Mouse (Mus musculus) liver, embryonic 12.5 days (tissue): ENCODE measurements around the gene Zfp108. TPM values are rescaled to one million over a fixed set of nuclear protein-coding genes. Genes with fewer than 3 reads are reported as not detected.

Source experiments
- ATAC-seq: fragments of 200-750 bp; cut with Nextera tagmentation; 2 replicates; pipeline ENCODE4 v1.8.0; 2017; ENCODE audit warnings: moderate number of reproducible peaks, mild to moderate bottlenecking, moderate library complexity
- H3K27ac ChIP-seq: fragments of 300-500 bp; sonication (generic); 2 replicates; pipeline ENCODE4 v1.5.1; 2016; ENCODE audit warnings: mild to moderate bottlenecking
- H3K27me3 ChIP-seq: fragments of 300-500 bp; sonication (generic); replicated peaks from 2 replicates; pipeline ENCODE4 v1.6.1; 2016; ENCODE audit warnings: mild to moderate bottlenecking, moderate library complexity
- H3K36me3 ChIP-seq: fragments of 300-500 bp; sonication (generic); 2 replicates; pipeline ENCODE4 v1.6.1; 2016; ENCODE audit warnings: mild to moderate bottlenecking, moderate library complexity
- H3K4me1 ChIP-seq: fragments of 300-500 bp; sonication (generic); 2 replicates; pipeline ENCODE4 v1.6.1; 2016
- H3K4me2 ChIP-seq: fragments of 300-500 bp; sonication (generic); 2 replicates; pipeline ENCODE4 v1.6.1; 2016; ENCODE audit warnings: mild to moderate bottlenecking, moderate library complexity
- H3K4me3 ChIP-seq: fragments of 300-500 bp; sonication (generic); 2 replicates; pipeline ENCODE4 v1.5.1; 2016; ENCODE audit warnings: mild to moderate bottlenecking, moderate library complexity
- H3K9ac ChIP-seq: fragments of 300-500 bp; sonication (generic); 2 replicates; pipeline ENCODE4 v1.6.1; 2016; ENCODE audit warnings: mild to moderate bottlenecking, moderate library complexity
- H3K9me3 ChIP-seq: fragments of 300-500 bp; sonication (generic); replicated peaks from 2 replicates; pipeline ENCODE4 v1.6.1; 2016; ENCODE audit warnings: mild to moderate bottlenecking, moderate library complexity
- WGBS: fragments of 180-500 bp; shearing (Covaris S2); methylation state at CpG from one replicate; pipeline ENCODE4 v1.1.7; 2016; ENCODE audit not compliant: insufficient replicate concordance; 5-methylcytosine and 5-hydroxymethylcytosine counted together
- polyA plus RNA-seq: library from polyadenylated mRNA; unstranded; fragments of >200 nt; fragmentation: Nextera tagmentation; extraction: Ambion mirVana; gene quantifications from 2 replicates; pipeline ENCODE4 v1.2.1, GENCODE M21; 2016

Gene Zfp108
- polyA plus RNA-seq, 1 experiment from 2014 or later, result 0.56 TPM

GRCm38 (mm10) chr7:24287670-24288069 lies 33.1 kb downstream of the Zfp108 start:
- Histone ChIP-seq H3K9me3 (no peaks in the 10 kb centered on the region), H3K36me3 (peaks cover 32% of the 10 kb centered on the region), H3K4me1 (no peaks in the 10 kb centered on the region), H3K9ac (no peak overlapping the region), H3K4me2 (no peak overlapping the region), H3K27me3 (0 out of 2 replicates have a peak, but pooled peaks cover 3% of the 10 kb centered on the region), H3K27ac (no peak overlapping the region), H3K4me3 (no peak overlapping the region)
- ATAC-seq, result no peak
- 70% methylated on average over 5 of the region's 5 CpGs for WGBS

- ATAC-seq, result no peak
- Histone ChIP-seq H3K4me3 (no peak overlapping the region), H3K9ac (no peak overlapping the region), H3K4me1 (peaks cover 5% of the 10 kb centered on the region), H3K4me2 (no peak overlapping the region), H3K27me3 (no peaks in the 10 kb centered on the region), H3K9me3 (no peaks in the 10 kb centered on the region), H3K27ac (no peak overlapping the region), H3K36me3 (peaks cover 40% of the 10 kb centered on the region)
- 75% methylated on average over 6 of the region's 6 CpGs for WGBS
Measured at GRCm38 (mm10) chr7:24288512-24288911, 33.9 kb downstream of the Zfp108 start.

GRCm38 (mm10) chr7:24290106-24290693 lies 35.6 kb downstream of the Zfp108 start:
- H3K36me3 ChIP-seq, result peaks cover 56% of the 10 kb centered on the region
- no peak for ATAC-seq
- peaks cover 12% of the 10 kb centered on the region for H3K4me1 ChIP-seq
- H3K4me3 ChIP-seq, result no peak overlapping the region
- H3K27me3 ChIP-seq, result no peaks in the 10 kb centered on the region
- no peak overlapping the region for H3K27ac ChIP-seq
- H3K4me2 ChIP-seq, result no peak overlapping the region
- no peaks in the 10 kb centered on the region for H3K9me3 ChIP-seq
- WGBS, result 82% methylated on average over 4 of the region's 4 CpGs
- no peak overlapping the region for H3K9ac ChIP-seq

- no peaks in the 10 kb centered on the region for H3K27me3 ChIP-seq
- ATAC-seq, result no peak
- no peak overlapping the region for H3K27ac ChIP-seq
- peaks cover 12% of the 10 kb centered on the region for H3K4me1 ChIP-seq
- H3K36me3 ChIP-seq, result peaks cover 69% of the 10 kb centered on the region
- no peak overlapping the region for H3K4me3 ChIP-seq
- H3K9me3 ChIP-seq, result no peaks in the 10 kb centered on the region
- no peak overlapping the region for H3K9ac ChIP-seq
- H3K4me2 ChIP-seq, result no peak overlapping the region
- 81% methylated on average over 27 of the region's 27 CpGs for WGBS
Measured at GRCm38 (mm10) chr7:24291387-24292090, 36.9 kb downstream of the Zfp108 start.

GRCm38 (mm10) chr7:24293061-24293851 lies 38.7 kb downstream of the Zfp108 start:
- Histone ChIP-seq H3K9ac (peak overlapping the region; percentile 27; the same call in 1 of the 2 replicates), H3K4me2 (peak overlapping the region; percentile 13; the same call in 1 of the 2 replicates), H3K9me3 (no peaks in the 10 kb centered on the region), H3K27me3 (no peaks in the 10 kb centered on the region), H3K36me3 (peaks cover 76% of the 10 kb centered on the region), H3K27ac (no peak overlapping the region), H3K4me3 (no peak overlapping the region), H3K4me1 (peaks cover 15% of the 10 kb centered on the region)
- ATAC-seq, result peak; percentile 71
- WGBS, result 74% methylated on average over 12 of the region's 12 CpGs

GRCm38 (mm10) chr7:24294763-24295162 lies 40.2 kb downstream of the Zfp108 start:
- no peaks in the 10 kb centered on the region for H3K9me3 ChIP-seq
- H3K36me3 ChIP-seq, result peaks cover 73% of the 10 kb centered on the region
- no peak overlapping the region for H3K4me3 ChIP-seq
- no peak for ATAC-seq
- H3K27me3 ChIP-seq, result no peaks in the 10 kb centered on the region
- 88% methylated on average over 4 of the region's 4 CpGs for WGBS
- peaks cover 24% of the 10 kb centered on the region for H3K4me1 ChIP-seq
- no peak overlapping the region for H3K9ac ChIP-seq
- H3K4me2 ChIP-seq, result no peak overlapping the region
- no peak overlapping the region for H3K27ac ChIP-seq

GRCm38 (mm10) chr7:24295376-24295775 lies 40.8 kb downstream of the Zfp108 start:
- ATAC-seq, result no peak
- no peak overlapping the region for H3K4me3 ChIP-seq
- no peak overlapping the region for H3K27ac ChIP-seq
- H3K4me1 ChIP-seq, result peaks cover 29% of the 10 kb centered on the region
- H3K27me3 ChIP-seq, result no peaks in the 10 kb centered on the region
- peaks cover 67% of the 10 kb centered on the region for H3K36me3 ChIP-seq
- WGBS, result 87% methylated on average over 7 of the region's 7 CpGs
- no peaks in the 10 kb centered on the region for H3K9me3 ChIP-seq
- H3K9ac ChIP-seq, result no peak overlapping the region
- no peak overlapping the region for H3K4me2 ChIP-seq

- Histone ChIP-seq H3K9me3 (no peaks in the 10 kb centered on the region), H3K27me3 (no peaks in the 10 kb centered on the region), H3K9ac (no peak overlapping the region), H3K4me3 (no peak overlapping the region), H3K27ac (no peak overlapping the region), H3K4me2 (no peak overlapping the region), H3K4me1 (peaks cover 37% of the 10 kb centered on the region), H3K36me3 (peaks cover 57% of the 10 kb centered on the region)
- no peak for ATAC-seq
- 80% methylated on average over 7 of the region's 7 CpGs for WGBS
Measured at GRCm38 (mm10) chr7:24296386-24296785, 41.8 kb downstream of the Zfp108 start.

GRCm38 (mm10) chr7:24297361-24298095 lies 42.9 kb downstream of the Zfp108 start:
- Histone ChIP-seq H3K36me3 (peaks cover 54% of the 10 kb centered on the region), H3K4me3 (no peak overlapping the region), H3K9ac (no peak overlapping the region), H3K27ac (no peak overlapping the region), H3K27me3 (no peaks in the 10 kb centered on the region), H3K9me3 (no peaks in the 10 kb centered on the region), H3K4me1 (peaks cover 37% of the 10 kb centered on the region), H3K4me2 (no peak overlapping the region)
- 83% methylated on average over 15 of the region's 15 CpGs for WGBS
- ATAC-seq, result no peak

GRCm38 (mm10) chr7:24298635-24298972 lies 44.0 kb downstream of the Zfp108 start:
- H3K36me3 ChIP-seq, result peaks cover 54% of the 10 kb centered on the region
- 4% methylated on average over 12 of the region's 12 CpGs for WGBS
- no peaks in the 10 kb centered on the region for H3K9me3 ChIP-seq
- peak overlapping the region; percentile 76 for H3K9ac ChIP-seq
- H3K4me3 ChIP-seq, result peak overlapping the region; percentile 74
- peak overlapping the region; percentile 67 for H3K27ac ChIP-seq
- ATAC-seq, result no peak
- H3K27me3 ChIP-seq, result no peaks in the 10 kb centered on the region
- peaks cover 30% of the 10 kb centered on the region for H3K4me1 ChIP-seq
- H3K4me2 ChIP-seq, result peak overlapping the region; percentile 96

GRCm38 (mm10) chr7:24298973-24299708 lies 44.5 kb downstream of the Zfp108 start:
- ATAC-seq, result peak; percentile 84
- Histone ChIP-seq H3K36me3 (peaks cover 48% of the 10 kb centered on the region), H3K4me2 (peak overlapping the region; percentile 96), H3K4me3 (peak overlapping the region; percentile 74), H3K9me3 (no peaks in the 10 kb centered on the region), H3K9ac (peak overlapping the region; percentile 76), H3K27ac (peak overlapping the region; percentile 67), H3K4me1 (peaks cover 25% of the 10 kb centered on the region), H3K27me3 (no peaks in the 10 kb centered on the region)
- under 1% methylated on average over 38 of the region's 47 CpGs for WGBS
